Mouse (Mus musculus) adrenal gland, adult 18-20 months (tissue): ENCODE measurements around the gene Resp18. TPM values are rescaled to one million over a fixed set of nuclear protein-coding genes. Genes with fewer than 3 reads are reported as not detected.
"Not testable (repeated sequence)": the region's sequence is repeated elsewhere in the genome, so short reads cannot be mapped to it uniquely, and the experiment has no call there.

Experiments
- DNase-seq, 2 experiments: peaks; one replicate each; pipeline ENCODE4 v3.0.0; 2021 to 2022; ENCODE audit warnings: low spot score in 2 of 2
- total RNA-seq, 2 experiments: library from RNA; stranded (reverse); gene quantifications; 1 replicate in 1 of 2; 2 replicates in 1 of 2; pipeline ENCODE4 v1.2.3; 2021

The Resp18 gene
- total RNA-seq, 2 experiments from 2014 or later = 141 to 165 TPM

GRCm38 (mm10) chr1:75236117-75237050 lies 41.8 kb downstream of the Resp18 start, which contains the start of gene Dnajb2:
Gene Dnajb2 (plus strand): TSS chr1:75236406.
- peak; percentile 85 to 87 for DNase-seq

GRCm38 (mm10) chr1:75234606-75235005 lies 43.6 kb downstream of the Resp18 start:
- DNase-seq = peak in 1 of 2 experiments; percentile 52

GRCm38 (mm10) chr1:75232489-75232888 lies 45.7 kb downstream of the Resp18 start:
- DNase-seq = not testable (repeated sequence)

- DNase-seq = no peak
Measured at GRCm38 (mm10) chr1:75231664-75232152, 46.5 kb downstream of the Resp18 start, which contains the start of gene A630095N17Rik. Gene A630095N17Rik (minus strand): TSS chr1:75232102.

- no peak for DNase-seq
Measured at GRCm38 (mm10) chr1:75231224-75231623, 47.0 kb downstream of the Resp18 start.

- DNase-seq = no peak
Measured at GRCm38 (mm10) chr1:75230335-75230994, 47.8 kb downstream of the Resp18 start.

GRCm38 (mm10) chr1:75229158-75229557 lies 49.1 kb downstream of the Resp18 start:
- DNase-seq = no peak

GRCm38 (mm10) chr1:75227653-75228052 lies 50.6 kb downstream of the Resp18 start:
- DNase-seq = no peak

GRCm38 (mm10) chr1:75226138-75226537 lies 52.1 kb downstream of the Resp18 start:
- no peak for DNase-seq

GRCm38 (mm10) chr1:75225473-75225872 lies 52.7 kb downstream of the Resp18 start:
- no peak for DNase-seq

- DNase-seq = no peak
Measured at GRCm38 (mm10) chr1:75223532-75223931, 54.7 kb downstream of the Resp18 start.

- DNase-seq = no peak
Measured at GRCm38 (mm10) chr1:75222926-75223325, 55.3 kb downstream of the Resp18 start.

Other genes with a start within 250 kb of the Resp18 start
- gene Nhej1, start 153.2 kb downstream of the Resp18 start, total RNA-seq = 1 to 10 TPM; 6.1 to 7.4 TPM
- gene Slc23a3, start 144.5 kb downstream of the Resp18 start, total RNA-seq = under 1 TPM; 0.32 to 0.63 TPM
- gene Cnppd1, start 135.7 kb downstream of the Resp18 start, total RNA-seq = 10 to 100 TPM; 32.3 to 33.2 TPM
- 10 to 100 TPM; 86.5 to 95.1 TPM for gene Retreg2, start 135.6 kb downstream of the Resp18 start, total RNA-seq
- gene Zfand2b, start 109.8 kb downstream of the Resp18 start, total RNA-seq = 10 to 100 TPM; 29.4 to 31.8 TPM
- 10 to 100 TPM; 23.1 to 23.3 TPM for gene Abcb6, start 98.0 kb downstream of the Resp18 start, total RNA-seq
- 10 to 100 TPM; 13.0 to 18.5 TPM for gene Ankzf1, start 86.3 kb downstream of the Resp18 start, total RNA-seq
- 10 to 100 TPM; 38.0 to 42.7 TPM for gene Atg9a, start 86.2 kb downstream of the Resp18 start, total RNA-seq
- 10 to 100 TPM; 16.6 to 22.8 TPM for gene Glb1l, start 67.6 kb downstream of the Resp18 start, total RNA-seq
- gene Stk16, start 67.6 kb downstream of the Resp18 start, total RNA-seq = 100 to 1,000 TPM; 117 to 119 TPM
- gene Tuba4a, start 58.5 kb downstream of the Resp18 start, total RNA-seq = 100 to 1,000 TPM in 1 of 2 experiments, 10 to 100 TPM in 1; 48.9 to 119 TPM
- not detected for gene A630095N17Rik, start 46.3 kb downstream of the Resp18 start, total RNA-seq
- gene Dnajb2, start 42.0 kb downstream of the Resp18 start, total RNA-seq = 100 to 1,000 TPM; 118 to 204 TPM
- 10 to 100 TPM; 51.0 to 59.5 TPM for gene Ptprn, start 13.9 kb downstream of the Resp18 start, total RNA-seq
- gene Dnpep, start 39.6 kb upstream of the Resp18 start, total RNA-seq = 10 to 100 TPM; 90.1 to 90.6 TPM
- 10 to 100 TPM; 15.9 to 21.3 TPM for gene Des, start 81.9 kb upstream of the Resp18 start, total RNA-seq
- 10 to 100 TPM in 1 of 2 experiments, 1 to 10 TPM in 1; 7.3 to 10.8 TPM for gene Speg, start 96.9 kb upstream of the Resp18 start, total RNA-seq
- gene Gmppa, start 157.5 kb upstream of the Resp18 start, total RNA-seq = 10 to 100 TPM; 53.2 to 56.1 TPM
- gene Asic4, start 172.0 kb upstream of the Resp18 start, total RNA-seq = 1 to 10 TPM; 5.1 to 8.1 TPM
- 10 to 100 TPM; 58.9 to 59.1 TPM for gene Chpf, start 200.9 kb upstream of the Resp18 start, total RNA-seq
- gene Tmem198, start 201.1 kb upstream of the Resp18 start, total RNA-seq = 1 to 10 TPM; 3.5 to 6.2 TPM
- 10 to 100 TPM; 48.9 to 54.4 TPM for gene Obsl1, start 228.0 kb upstream of the Resp18 start, total RNA-seq
- gene Inha, start 228.7 kb upstream of the Resp18 start, total RNA-seq = 10 to 100 TPM; 18.2 to 29.6 TPM
- gene Stk11ip, start 243.1 kb upstream of the Resp18 start, total RNA-seq = 10 to 100 TPM; 12.6 to 19.5 TPM